Comparison of ENCODE assay signal across 8 mouse cellular contexts in genomic region chr1:134771353-134771752, GRCm38 (mm10).
A peak's percentile ranks its signal among the peaks of the same experiment; 100 is the strongest.
DNase-seq lines count a peak whose midpoint lies in the region; ATAC-seq lines count a peak whose summit lies in the region.

No protein-coding gene starts in this region.

- peak overlapping the region; percentile 69; the same call in 1 of the 2 replicates for H3K27ac ChIP-seq in intestine, embryonic 14.5 days (ENCODE audit: low read depth)
- no peak overlapping the region for H3K27ac ChIP-seq in hindbrain, embryonic 12.5 days

- H3K9ac ChIP-seq in intestine, embryonic 14.5 days (ENCODE audit: low read length), result no peak overlapping the region
- H3K9ac ChIP-seq in hindbrain, embryonic 12.5 days, result no peak overlapping the region

- H3K4me1 ChIP-seq in intestine, embryonic 14.5 days (replicated peaks; ENCODE audit: control insufficient read depth, insufficient read depth, low read length), result peaks cover 49% of the 10 kb centered on the region
- peaks cover 15% of the 10 kb centered on the region for H3K4me1 ChIP-seq in hindbrain, embryonic 12.5 days

- H3K4me3 ChIP-seq in intestine, embryonic 14.5 days (ENCODE audit: low read depth, low read length), result no peak overlapping the region
- no peak overlapping the region for H3K4me3 ChIP-seq in hindbrain, embryonic 12.5 days

- peak; percentile 27 for DNase-seq in kidney, adult 18-20 months
- no peak for DNase-seq in kidney, postnatal 10 days
- DNase-seq in intestine, embryonic 14.5 days (ENCODE audit: low spot score), result no peak
- peak; percentile 62 to 67 for DNase-seq in lung, postnatal 4 days
- no peak for DNase-seq in layer of hippocampus, postnatal 25 days (ENCODE audit: extremely low spot score in 1 of 2, low spot score in 1 of 2)
- DNase-seq in cerebellum, postnatal 36 days, result no peak

- peak; percentile 50 for ATAC-seq in common myeloid progenitor, adult 5-6 weeks (replicated peaks; ENCODE audit: low read depth, poor library complexity, severe bottlenecking)
- ATAC-seq in intestine, embryonic 14.5 days (replicated peaks; ENCODE audit: low FRiP score, low TSS enrichment, low read depth), result no peak; the same call in 1 of the 2 replicates
- no peak for ATAC-seq in hindbrain, embryonic 12.5 days (ENCODE audit: low FRiP score)

- 35% methylated on average over 6 of the region's 6 CpGs for WGBS in intestine, embryonic 14.5 days
- 81% methylated on average over 6 of the region's 6 CpGs for WGBS in hindbrain, embryonic 12.5 days

- peaks cover 61% of the 10 kb centered on the region for H3K36me3 ChIP-seq in intestine, embryonic 14.5 days (ENCODE audit: control insufficient read depth, insufficient read depth, low read length)
- H3K36me3 ChIP-seq in hindbrain, embryonic 12.5 days, result 0 out of 2 replicates have a peak, but pooled peaks cover 9% of the 10 kb centered on the region

- H3K27me3 ChIP-seq in intestine, embryonic 14.5 days (replicated peaks; ENCODE audit: control insufficient read depth, insufficient read depth, low read length), result no peaks in the 10 kb centered on the region
- no peaks in the 10 kb centered on the region for H3K27me3 ChIP-seq in hindbrain, embryonic 12.5 days

- H3K9me3 ChIP-seq in intestine, embryonic 14.5 days (ENCODE audit: control insufficient read depth, low read length), result no peaks in the 10 kb centered on the region
- no peaks in the 10 kb centered on the region for H3K9me3 ChIP-seq in hindbrain, embryonic 12.5 days (replicated peaks)

- H3K4me2 ChIP-seq in intestine, embryonic 14.5 days (ENCODE audit: low read length), result no peak overlapping the region
- H3K4me2 ChIP-seq in hindbrain, embryonic 12.5 days (replicated peaks), result no peak overlapping the region

Comparison
In these comparisons a context has a peak if more than half of its experiments do, and no peak if none do; other contexts are left out.
1. DNase-seq: peak in kidney, adult 18-20 months (single experiment) and lung, postnatal 4 days (2 of 2); none in kidney, postnatal 10 days (single experiment), intestine, embryonic 14.5 days (single experiment), layer of hippocampus, postnatal 25 days (0 of 2) and cerebellum, postnatal 36 days (0 of 2).